Mouse (Mus musculus): ENCODE measurements around the gene Pltp. TPM values are rescaled to one million over a fixed set of nuclear protein-coding genes. Genes with fewer than 3 reads are reported as not detected.
"Not testable (repeated sequence)": the region's sequence is repeated elsewhere in the genome, so short reads cannot be mapped to it uniquely, and the experiment has no call there.

Pltp gene
- polyA plus RNA-seq, 2 experiments, result 7.6 to 8.4 TPM

DNA sequence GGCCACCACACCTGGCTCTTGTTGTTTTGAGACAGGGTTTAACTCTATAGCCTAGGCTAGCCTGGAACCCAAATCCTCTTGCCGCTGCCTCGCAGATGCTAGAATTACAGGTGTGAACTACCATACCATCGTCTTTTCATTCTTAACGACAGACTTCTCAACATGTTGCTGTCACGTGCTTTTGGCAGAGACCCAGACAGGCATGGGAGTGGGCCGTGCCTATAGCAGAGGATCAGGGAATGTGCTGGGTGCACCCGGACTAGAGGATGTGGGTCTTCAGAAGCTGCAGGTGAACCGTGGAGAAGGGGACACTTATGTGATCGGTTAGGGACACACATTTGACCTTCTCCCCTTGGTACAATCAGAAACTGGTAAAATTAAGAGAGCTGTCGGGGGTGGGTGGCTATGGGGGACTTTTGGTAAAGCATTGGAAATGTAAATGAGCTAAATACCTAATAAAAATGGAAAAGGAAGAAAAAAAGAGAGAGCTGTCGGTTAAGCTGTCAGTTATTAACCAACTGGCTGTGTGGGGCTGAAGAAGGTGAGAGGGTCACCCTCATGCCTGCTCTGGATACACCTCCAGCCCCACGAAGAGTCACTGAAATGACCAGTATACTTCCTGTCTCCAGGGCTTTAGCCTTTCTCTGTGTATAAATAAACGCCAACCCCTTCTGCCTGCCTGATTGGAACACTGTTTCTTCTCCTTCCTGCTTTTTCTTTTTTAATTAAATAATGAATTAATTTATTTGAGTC lies 57.1 kb downstream of the Pltp start:
- TF ChIP-seq CTCF (IDR thresholded peaks at IDR 0.05; ENCODE audit: low read depth) (no peak), EP300 (IDR thresholded peaks at IDR 0.05; ENCODE audit: low read depth) (no peak)
- Histone ChIP-seq H3K4me1 (replicated peaks; ENCODE audit: control insufficient read depth in 2 of 2, insufficient read depth in 2 of 2, low read length in 1 of 2) (peaks cover 7 to 8% of the 10 kb centered on the region in 2 experiments), H3K9me3 (ENCODE audit: control insufficient read depth, low read length) (no peaks in the 10 kb centered on the region), H3K4me3 (ENCODE audit: insufficient read depth in 1 of 2, low read depth in 2 of 2, low read length in 2 of 2) (no peak overlapping the region), H3K27me3 (ENCODE audit: control insufficient read depth, insufficient read depth, low read length) (no peaks in the 10 kb centered on the region), H3K36me3 (replicated peaks; ENCODE audit: control insufficient read depth, insufficient read depth, low read depth) (peaks cover 28% of the 10 kb centered on the region), H3K27ac (no peak overlapping the region), H3K4me2 (ENCODE audit: low read depth) (no peak overlapping the region), H3K9ac (replicated peaks) (no peak overlapping the region)
- WGBS (ENCODE audit: insufficient replicate concordance), result 83% methylated on average over 13 of the region's 13 CpGs
- no peak for ATAC-seq (ENCODE audit: insufficient read depth)
- DNase-seq (ENCODE audit: low read depth in 3 of 3, low spot score in 3 of 3), result no peak

DNA sequence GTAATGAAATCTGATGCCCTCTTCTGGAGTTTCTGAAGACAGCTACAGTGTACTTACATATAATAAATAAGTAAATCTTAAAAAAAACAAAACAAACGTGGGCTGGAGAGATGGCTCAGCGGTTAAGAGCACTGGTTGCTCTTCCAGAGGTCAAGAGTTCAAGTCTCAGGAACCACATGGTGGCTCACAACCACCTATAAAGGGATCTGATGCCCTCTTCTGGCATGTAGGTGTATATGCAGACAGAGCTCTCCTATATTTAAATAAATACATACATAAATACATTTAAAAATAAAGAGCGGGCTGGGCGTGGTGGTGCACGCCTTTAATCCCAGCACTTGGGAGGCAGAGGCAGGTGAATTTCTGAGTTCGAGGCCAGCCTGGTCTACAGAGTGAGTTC lies 59.0 kb downstream of the Pltp start:
- not testable (repeated sequence) for H3K4me1 ChIP-seq (replicated peaks; ENCODE audit: control insufficient read depth in 2 of 2, insufficient read depth in 2 of 2, low read length in 1 of 2); H3K9me3 ChIP-seq (ENCODE audit: control insufficient read depth, low read length); H3K4me3 ChIP-seq (ENCODE audit: insufficient read depth in 1 of 2, low read depth in 2 of 2, low read length in 2 of 2); H3K27me3 ChIP-seq (ENCODE audit: control insufficient read depth, insufficient read depth, low read length); DNase-seq (ENCODE audit: low read depth in 3 of 3, low spot score in 3 of 3); H3K27ac ChIP-seq; H3K9ac ChIP-seq (replicated peaks); H3K4me2 ChIP-seq (ENCODE audit: low read depth); ATAC-seq (ENCODE audit: insufficient read depth)
- peaks cover 38% of the 10 kb centered on the region for H3K36me3 ChIP-seq (replicated peaks; ENCODE audit: control insufficient read depth, insufficient read depth, low read depth)
- peak; percentile 54 for TF ChIP-seq CTCF (IDR thresholded peaks at IDR 0.05; ENCODE audit: low read depth)
- WGBS (ENCODE audit: insufficient replicate concordance), result 68% methylated on average over 6 of the region's 6 CpGs

DNA sequence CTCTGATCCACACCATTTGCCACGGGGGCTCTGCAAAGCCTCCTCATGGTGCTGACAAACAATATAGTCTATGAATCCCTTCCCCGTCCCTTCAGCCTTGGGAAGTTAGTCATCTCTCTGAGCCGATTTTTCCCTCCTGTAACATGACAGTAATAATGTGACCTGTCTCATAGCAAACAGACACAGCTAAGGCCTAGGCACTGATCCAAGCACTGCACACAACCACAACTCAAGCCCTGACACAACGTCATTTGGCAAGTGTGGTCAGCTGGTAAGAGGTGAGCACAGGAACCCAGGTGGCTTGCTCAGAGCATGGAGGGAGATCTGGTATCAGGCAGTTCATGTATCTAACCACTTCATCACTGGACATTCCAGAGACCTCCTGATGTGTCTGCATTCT lies 61.6 kb downstream of the Pltp start:
- whole genome bisulfite sequencing (ENCODE audit: insufficient replicate concordance), result 75% methylated on average over 4 of the region's 4 CpGs
- H3K4me1 ChIP-seq (replicated peaks; ENCODE audit: control insufficient read depth in 2 of 2, insufficient read depth in 2 of 2, low read length in 1 of 2), result no peaks in the 10 kb centered on the region; a peak in 1 of 4 replicates
- no peaks in the 10 kb centered on the region for H3K27me3 ChIP-seq (ENCODE audit: control insufficient read depth, insufficient read depth, low read length)
- no peak overlapping the region for H3K4me3 ChIP-seq (ENCODE audit: insufficient read depth in 1 of 2, low read depth in 2 of 2, low read length in 2 of 2)
- H3K9ac ChIP-seq (replicated peaks), result no peak overlapping the region
- no peak overlapping the region for H3K4me2 ChIP-seq (ENCODE audit: low read depth)
- H3K36me3 ChIP-seq (replicated peaks; ENCODE audit: control insufficient read depth, insufficient read depth, low read depth), result peaks cover 39% of the 10 kb centered on the region
- TF ChIP-seq EP300 (IDR thresholded peaks at IDR 0.05; ENCODE audit: low read depth), result no peak
- TF ChIP-seq CTCF (IDR thresholded peaks at IDR 0.05; ENCODE audit: low read depth), result no peak
- DNase-seq (ENCODE audit: low read depth in 3 of 3, low spot score in 3 of 3), result no peak
- H3K9me3 ChIP-seq (ENCODE audit: control insufficient read depth, low read length), result no peaks in the 10 kb centered on the region
- no peak for ATAC-seq (ENCODE audit: insufficient read depth)
- no peak overlapping the region for H3K27ac ChIP-seq

DNA sequence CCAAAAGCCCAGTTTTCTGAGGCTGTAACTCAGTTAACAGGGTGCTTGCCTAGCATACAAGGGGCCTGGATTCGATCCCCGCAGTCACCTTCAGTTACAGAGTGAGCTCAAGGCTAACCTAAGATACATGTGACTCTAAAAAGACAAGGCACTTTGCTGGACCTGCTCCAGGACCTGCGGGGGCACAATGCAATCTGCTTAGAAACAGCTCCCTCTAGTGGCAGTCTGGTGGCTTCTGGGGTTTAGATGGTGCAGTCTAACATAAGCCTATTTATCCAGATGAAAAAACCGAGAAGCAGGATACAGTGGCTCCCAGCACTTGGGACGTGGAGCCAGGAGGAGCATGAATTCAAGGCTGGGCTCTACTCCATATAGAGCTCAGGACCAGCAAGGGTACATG lies 63.2 kb downstream of the Pltp start:
- peaks cover 31% of the 10 kb centered on the region for H3K36me3 ChIP-seq (replicated peaks; ENCODE audit: control insufficient read depth, insufficient read depth, low read depth)
- no peak overlapping the region for H3K4me2 ChIP-seq (ENCODE audit: low read depth)
- H3K27ac ChIP-seq, result no peak overlapping the region
- TF ChIP-seq EP300 (IDR thresholded peaks at IDR 0.05; ENCODE audit: low read depth) (no peak), CTCF (IDR thresholded peaks at IDR 0.05; ENCODE audit: low read depth) (peak; percentile 96)
- H3K27me3 ChIP-seq (ENCODE audit: control insufficient read depth, insufficient read depth, low read length), result no peaks in the 10 kb centered on the region
- H3K9ac ChIP-seq (replicated peaks), result no peak overlapping the region
- no peak overlapping the region for H3K4me3 ChIP-seq (ENCODE audit: insufficient read depth in 1 of 2, low read depth in 2 of 2, low read length in 2 of 2)
- ATAC-seq (ENCODE audit: insufficient read depth) (peak; percentile 67), DNase-seq (ENCODE audit: low read depth in 3 of 3, low spot score in 3 of 3) (peak; percentile 73 to 77 (median 76))
- no peaks in the 10 kb centered on the region for H3K9me3 ChIP-seq (ENCODE audit: control insufficient read depth, low read length)
- 29% methylated on average over 5 of the region's 5 CpGs for WGBS (ENCODE audit: insufficient replicate concordance)
- peaks cover 0 to 3% of the 10 kb centered on the region in 2 experiments; a peak in 2 of 4 replicates for H3K4me1 ChIP-seq (replicated peaks; ENCODE audit: control insufficient read depth in 2 of 2, insufficient read depth in 2 of 2, low read length in 1 of 2)

DNA sequence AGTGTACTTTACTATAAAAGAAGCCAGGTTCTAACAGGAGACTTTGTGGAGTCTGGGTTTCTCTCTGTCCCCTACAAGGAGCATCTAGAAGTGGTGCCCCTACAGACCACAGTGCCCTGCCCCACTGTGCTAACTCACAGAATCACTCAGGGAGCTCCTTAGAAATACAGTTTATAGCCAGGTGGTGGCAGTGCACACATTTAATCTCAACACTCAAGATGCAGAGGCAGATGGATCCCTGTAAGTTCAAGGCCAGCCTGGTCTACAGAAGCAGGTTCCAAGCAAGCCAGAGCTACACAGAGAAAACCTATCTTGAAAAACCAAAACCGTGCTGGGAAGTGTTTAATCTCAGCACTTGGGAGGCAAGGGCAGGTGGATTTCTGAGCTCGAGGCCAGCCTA lies 63.7 kb downstream of the Pltp start:
- no peaks in the 10 kb centered on the region for H3K9me3 ChIP-seq (ENCODE audit: control insufficient read depth, low read length)
- TF ChIP-seq EP300 (IDR thresholded peaks at IDR 0.05; ENCODE audit: low read depth) (no peak), CTCF (IDR thresholded peaks at IDR 0.05; ENCODE audit: low read depth) (no peak)
- H3K27me3 ChIP-seq (ENCODE audit: control insufficient read depth, insufficient read depth, low read length), result no peaks in the 10 kb centered on the region
- no peak for DNase-seq (ENCODE audit: low read depth in 3 of 3, low spot score in 3 of 3)
- peak; percentile 17; the same call in 1 of the 2 replicates for ATAC-seq (ENCODE audit: insufficient read depth)
- H3K36me3 ChIP-seq (replicated peaks; ENCODE audit: control insufficient read depth, insufficient read depth, low read depth), result peaks cover 31% of the 10 kb centered on the region
- H3K4me1 ChIP-seq (replicated peaks; ENCODE audit: control insufficient read depth in 2 of 2, insufficient read depth in 2 of 2, low read length in 1 of 2), result peaks cover 0 to 6% of the 10 kb centered on the region in 2 experiments; a peak in 2 of 4 replicates
- H3K4me3 ChIP-seq (ENCODE audit: insufficient read depth in 1 of 2, low read depth in 2 of 2, low read length in 2 of 2), result no peak overlapping the region
- H3K4me2 ChIP-seq (ENCODE audit: low read depth), result no peak overlapping the region
- 72% methylated on average over 2 of the region's 2 CpGs for WGBS (ENCODE audit: insufficient replicate concordance)
- peak overlapping the region; percentile 14; the same call in 1 of the 2 replicates for H3K27ac ChIP-seq
- H3K9ac ChIP-seq (replicated peaks), result no peak overlapping the region

Data from liver, embryonic 14.5 days (tissue).